Mouse (Mus musculus) B cell, adult 2 months (primary cell): ENCODE data around the gene Zswim1.
"Not testable (repeated sequence)": the region's sequence is repeated elsewhere in the genome, so short reads cannot be mapped to it uniquely, and the experiment has no call there.

Source experiments
- DNase-seq, 2 experiments: peaks; one replicate each; pipeline ENCODE4 v3.0.0; 2022

The Zswim1 gene

GRCm38 (mm10) chr2:164832032-164832747 lies 9.7 kb downstream of the Zswim1 start:
- no peak for DNase-seq

- DNase-seq, result peak; percentile 83 to 85
These were observed 10.3 kb downstream of the Zswim1 start, which contains the start of gene Ctsa for GRCm38 (mm10) chr2:164832748-164833301. Gene Ctsa (plus strand): TSS chr2:164832873.

GRCm38 (mm10) chr2:164833314-164833959 lies 11.0 kb downstream of the Zswim1 start, which contains the start of gene Neurl2:
Gene Neurl2 (minus strand): TSS chr2:164833456.
- peak; percentile 87 to 89 for DNase-seq

- peak in 1 of 2 experiments; percentile 9 for DNase-seq
These were observed 12.0 kb downstream of the Zswim1 start for GRCm38 (mm10) chr2:164834531-164834930.

- no peak for DNase-seq
These were observed 12.7 kb downstream of the Zswim1 start for GRCm38 (mm10) chr2:164835164-164835563.

GRCm38 (mm10) chr2:164845782-164846181 lies 23.3 kb downstream of the Zswim1 start:
- peak; percentile 70 to 72 for DNase-seq

- peak in 1 of 2 experiments; percentile 15 for DNase-seq
These were observed 27.6 kb downstream of the Zswim1 start for GRCm38 (mm10) chr2:164850061-164850460.

- DNase-seq, result not testable (repeated sequence)
These were observed 33.1 kb downstream of the Zswim1 start for GRCm38 (mm10) chr2:164855572-164855971.

- peak in 1 of 2 experiments; percentile 44 for DNase-seq
These were observed 34.0 kb downstream of the Zswim1 start for GRCm38 (mm10) chr2:164856309-164857100.

GRCm38 (mm10) chr2:164857101-164857821 lies 34.8 kb downstream of the Zswim1 start, which contains the start of gene Pltp:
Gene Pltp (minus strand): TSS chr2:164857711.
- peak; percentile 50 to 56 for DNase-seq

GRCm38 (mm10) chr2:164857842-164858553 lies 35.5 kb downstream of the Zswim1 start:
- DNase-seq, result peak in 1 of 2 experiments; percentile 11

- DNase-seq, result no peak
These were observed 36.7 kb downstream of the Zswim1 start for GRCm38 (mm10) chr2:164859155-164859554.

- DNase-seq, result no peak
These were observed 37.4 kb downstream of the Zswim1 start for GRCm38 (mm10) chr2:164859640-164860432.

GRCm38 (mm10) chr2:164861094-164861493 lies 38.6 kb downstream of the Zswim1 start:
- no peak for DNase-seq

GRCm38 (mm10) chr2:164862179-164862861 lies 39.8 kb downstream of the Zswim1 start:
- peak; percentile 35 to 46 for DNase-seq

GRCm38 (mm10) chr2:164863411-164863810 lies 40.9 kb downstream of the Zswim1 start:
- DNase-seq, result not testable (repeated sequence)

GRCm38 (mm10) chr2:164864593-164864992 lies 42.1 kb downstream of the Zswim1 start:
- no peak for DNase-seq

GRCm38 (mm10) chr2:164866741-164867551 lies 44.5 kb downstream of the Zswim1 start:
- peak; percentile 29 to 35 for DNase-seq

GRCm38 (mm10) chr2:164867566-164867965 lies 45.1 kb downstream of the Zswim1 start:
- peak; percentile 40 to 48 for DNase-seq
